Mouse (Mus musculus) brain, embryonic 14.5 days (tissue): Measurements from ENCODE around the gene Gsta4. TPM values are rescaled to one million over a fixed set of nuclear protein-coding genes. Genes with fewer than 3 reads are reported as not detected.
"Not testable (repeated sequence)": the region's sequence is repeated elsewhere in the genome, so short reads cannot be mapped to it uniquely, and the experiment has no call there.

Source experiments
- DNase-seq: peaks from one replicate; pipeline ENCODE4 v3.0.0-alpha.2; 2011; ENCODE audit warnings: low read depth
- CTCF ChIP-seq: fragments of 200-500 bp; IDR thresholded peaks from 2 replicates; pipeline ENCODE4 v1.5.1; 2012; ENCODE audit warnings: inconsistent platforms, mild to moderate bottlenecking, moderate library complexity, borderline replicate concordance; ENCODE audit not compliant: insufficient read depth, insufficient read length; ENCODE audit errors: extremely low read depth
- POLR2A ChIP-seq: fragments of 200-500 bp; IDR thresholded peaks from 2 replicates; pipeline ENCODE4 v1.6.1; 2012; ENCODE audit warnings: mild to moderate bottlenecking, inconsistent platforms, borderline replicate concordance; ENCODE audit not compliant: poor library complexity, insufficient read depth, insufficient read length, severe bottlenecking; ENCODE audit errors: extremely low read depth
- polyA plus RNA-seq: library from polyadenylated mRNA; depleted of rRNA; stranded (reverse); fragments of >200 nt; gene quantifications from 2 replicates; pipeline ENCODE4 v1.2.3, GENCODE M21; 2012

The Gsta4 gene
- polyA plus RNA-seq, 1 experiment, result 14.7 TPM

DNA sequence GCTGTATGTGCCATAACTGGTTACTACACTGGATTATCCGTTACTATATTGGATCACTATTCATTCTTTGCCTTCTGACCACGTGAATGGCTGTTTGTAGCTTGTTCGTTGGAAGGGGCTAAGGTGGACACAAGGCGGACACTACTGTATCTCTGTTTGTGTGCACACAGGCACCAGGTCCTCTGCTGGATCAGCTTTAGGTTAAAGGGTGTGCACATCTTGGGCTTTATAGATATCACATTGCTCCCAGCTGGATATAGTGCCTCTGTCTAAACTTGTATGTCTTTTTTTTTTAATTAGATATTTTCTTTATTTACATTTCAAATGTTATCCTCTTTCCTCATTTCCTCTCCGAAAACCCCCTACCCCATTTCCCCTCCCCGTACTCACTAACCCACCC, 17.1 kb upstream of the Gsta4 start:
- TF ChIP-seq CTCF, result no peak
- TF ChIP-seq POLR2A, result no peak
- no peak for DNase-seq

DNA sequence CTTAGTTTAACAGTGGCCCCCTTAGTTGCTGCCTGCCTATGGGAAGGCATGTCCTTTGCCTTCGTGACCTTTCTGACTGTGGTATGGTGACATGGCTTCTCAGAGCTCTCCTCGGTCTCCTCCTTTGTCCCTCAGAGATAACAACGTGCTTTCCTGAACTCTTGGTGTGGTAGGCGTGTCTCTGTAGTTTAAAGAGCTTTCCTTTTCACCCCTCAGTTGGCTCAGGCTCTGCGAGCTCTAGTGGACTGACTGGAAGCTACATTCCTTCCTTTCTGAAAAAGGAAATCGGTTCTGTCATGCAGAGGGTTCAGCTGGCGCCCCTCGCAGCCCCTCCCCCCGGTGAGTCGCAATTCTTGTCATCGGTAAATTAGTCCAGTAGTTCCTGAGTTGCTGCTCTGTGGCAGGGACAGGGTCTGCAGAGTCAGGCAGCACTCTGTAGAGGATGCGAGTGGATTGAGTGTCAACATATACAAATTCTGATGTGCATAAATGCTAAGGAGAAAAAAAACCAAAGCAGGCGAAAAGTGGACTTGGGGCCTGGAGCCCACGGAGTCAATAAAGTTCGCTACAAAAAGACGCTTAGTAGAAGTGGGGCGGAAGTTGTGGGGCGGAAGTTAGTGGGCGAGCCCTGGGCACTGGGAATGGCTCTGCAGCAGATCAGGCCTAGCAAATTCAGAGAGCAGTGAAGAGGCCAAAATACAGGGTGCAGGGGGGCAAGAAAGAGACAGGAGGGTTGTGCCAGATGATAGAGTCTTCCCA, 15.7 kb upstream of the Gsta4 start:
- no peak for DNase-seq
- TF ChIP-seq CTCF (no peak), POLR2A (no peak)

DNA sequence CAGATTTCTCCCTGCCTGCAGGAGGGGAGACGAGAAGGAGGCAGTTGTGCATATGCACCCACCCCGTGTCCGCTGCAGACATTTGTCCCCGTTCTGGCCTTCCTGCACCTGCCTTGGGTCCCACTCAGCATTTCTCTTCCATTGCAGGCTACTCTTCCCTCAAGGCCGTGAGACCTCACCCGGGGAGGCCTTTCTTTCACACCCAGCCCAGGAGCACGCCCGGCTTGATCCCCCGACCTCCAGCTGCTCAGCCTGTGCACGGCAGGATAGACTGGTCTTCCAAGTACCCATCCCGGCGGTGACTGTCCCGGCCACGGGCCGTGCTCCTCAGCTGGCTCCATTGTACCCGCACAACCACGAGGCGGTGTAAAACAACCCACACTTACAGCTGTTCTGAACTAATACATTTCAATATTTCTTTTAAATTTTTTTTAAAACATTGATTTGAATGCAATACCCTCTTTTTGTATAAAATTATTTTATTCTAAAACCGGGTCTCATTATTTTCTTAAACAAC, 15.1 kb upstream of the Gsta4 start:
- TF ChIP-seq POLR2A (no peak), CTCF (no peak)
- DNase-seq, result no peak

DNA sequence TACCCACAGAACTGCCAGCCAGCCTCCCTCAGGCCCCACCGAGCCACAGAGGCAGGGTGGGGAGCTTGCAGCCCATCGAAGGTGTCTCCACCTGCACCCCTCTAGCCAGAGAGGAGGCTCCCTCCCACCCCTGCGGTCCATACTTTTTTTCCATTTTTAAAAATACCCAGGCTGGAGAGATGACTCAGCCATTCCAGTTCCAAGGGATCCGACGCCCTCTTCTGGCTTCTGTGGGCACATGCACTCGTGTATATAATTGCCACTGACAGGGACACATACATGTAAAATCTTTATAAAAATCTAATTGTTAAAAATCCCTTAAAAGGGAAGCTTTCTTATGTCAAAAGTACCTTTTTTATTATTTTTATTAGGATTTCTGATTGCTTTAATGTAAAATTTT, 13.7 kb upstream of the Gsta4 start:
- DNase-seq, result no peak

DNA sequence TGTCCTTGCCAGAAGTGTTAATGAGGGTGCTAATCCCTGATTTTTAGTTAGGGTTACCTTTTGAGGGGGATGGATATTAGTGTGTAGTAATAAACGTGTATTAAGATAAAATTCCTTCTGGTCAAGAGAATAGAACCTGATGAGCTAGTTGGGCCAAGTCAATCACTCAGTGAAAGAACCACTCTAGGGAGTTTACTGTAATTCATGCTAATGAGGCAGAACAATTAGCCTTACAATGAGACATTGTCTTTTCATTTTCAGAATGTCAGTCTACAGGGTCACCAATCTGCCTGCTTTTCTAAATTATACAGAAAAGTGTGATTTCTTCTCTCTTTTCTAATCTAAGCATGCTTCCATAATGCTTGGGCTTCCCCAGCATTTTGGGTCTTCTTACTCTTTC, 8.6 kb upstream of the Gsta4 start:
- no peak for TF ChIP-seq CTCF
- TF ChIP-seq POLR2A, result no peak
- DNase-seq, result no peak

More for the DNA sequence above, 13.7 kb upstream of the Gsta4 start:
- no peak for TF ChIP-seq CTCF
- TF ChIP-seq POLR2A, result no peak

DNA sequence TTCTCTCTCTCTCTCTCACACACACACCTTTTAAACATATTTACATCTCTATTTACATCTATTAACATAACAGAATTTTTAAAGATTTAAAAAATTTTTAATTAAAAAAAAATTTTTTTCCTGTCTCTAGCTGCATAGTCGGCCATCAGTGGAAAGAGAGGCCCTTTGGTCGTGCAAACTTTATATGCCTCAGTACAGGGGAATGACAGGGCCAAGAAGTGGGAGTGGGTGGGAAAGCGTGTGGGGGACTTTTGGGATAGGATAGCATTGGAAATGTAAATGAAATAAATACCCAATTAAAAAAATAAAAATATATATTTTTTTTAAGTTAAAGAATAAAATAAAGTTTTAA, 7.7 kb upstream of the Gsta4 start:
- not testable (repeated sequence) for DNase-seq

DNA sequence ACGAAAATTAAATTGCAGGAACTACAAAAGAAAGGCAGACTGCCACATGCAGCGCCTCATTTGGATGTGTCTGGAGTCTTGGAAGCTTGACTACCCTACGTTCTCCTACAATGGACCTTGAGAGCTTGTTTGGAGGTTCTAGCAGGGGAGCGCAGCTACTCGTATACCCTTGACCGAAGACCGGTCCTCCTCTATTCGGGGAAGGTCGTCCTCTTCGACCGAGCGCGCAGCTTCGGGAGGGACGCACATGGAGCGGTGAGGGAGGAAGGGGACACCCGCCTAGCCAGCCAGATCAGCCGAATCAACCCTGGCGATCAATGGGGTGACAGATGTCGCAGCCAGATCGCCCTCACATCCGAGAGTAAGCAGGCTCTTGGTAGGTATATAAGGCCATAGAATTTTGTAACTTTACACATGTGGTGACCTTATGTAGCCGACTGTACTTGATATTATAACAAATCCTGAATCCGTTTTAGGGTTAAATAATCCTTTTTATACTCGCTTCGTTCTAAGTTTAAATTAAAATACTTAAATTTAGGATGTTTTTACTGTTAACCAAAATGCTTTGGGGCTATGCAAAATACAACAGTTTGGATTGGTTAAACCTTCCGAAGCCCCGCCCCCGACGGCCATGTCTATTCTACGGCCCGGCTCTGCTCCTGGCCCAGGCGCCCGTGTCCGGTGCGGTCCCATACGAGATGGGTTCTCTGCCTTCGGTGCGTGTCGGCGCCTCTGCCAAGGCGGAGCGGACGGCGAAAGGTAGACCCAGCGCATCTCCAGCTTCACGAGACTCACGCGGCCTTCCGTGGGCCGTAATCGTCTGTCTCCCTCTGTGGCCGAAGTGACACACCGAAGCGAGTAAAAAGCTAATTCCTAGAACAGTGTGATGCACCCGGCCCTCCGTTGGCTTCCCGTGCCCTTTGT, 7.0 kb upstream of the Gsta4 start:
- peak; percentile 98 for DNase-seq
- TF ChIP-seq CTCF (0 out of 2 replicates have a peak, but pooled peaks have one; percentile 0), POLR2A (peak; percentile 88; the same call in 1 of the 2 replicates)

DNA sequence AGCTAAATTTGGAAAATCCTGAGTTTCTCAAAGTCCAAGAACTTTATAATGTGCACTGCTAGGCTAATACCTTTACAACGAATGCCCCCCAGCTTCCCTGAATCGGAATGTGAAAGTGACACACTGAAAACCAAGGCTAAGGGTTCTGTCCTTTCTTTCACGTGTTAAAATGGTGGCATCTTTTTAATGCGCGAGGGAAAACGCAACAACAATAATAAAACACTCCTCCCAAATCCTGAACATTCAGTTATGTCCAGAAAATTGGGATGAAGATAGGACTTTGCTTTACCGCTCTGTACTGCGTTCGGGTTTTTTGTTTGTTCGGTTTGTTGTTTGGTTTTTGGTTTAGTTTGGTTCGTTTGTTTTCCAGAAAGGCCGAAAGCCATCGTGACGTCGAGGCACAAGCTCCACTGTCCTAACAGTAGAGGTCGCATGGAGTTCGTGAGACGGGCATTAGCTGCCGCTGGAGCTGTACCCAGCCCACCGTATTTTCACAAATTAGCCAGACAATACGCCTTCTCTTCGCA, 6.3 kb upstream of the Gsta4 start:
- TF ChIP-seq CTCF (peak; percentile 70), POLR2A (peak; percentile 59; the same call in 1 of the 2 replicates)
- DNase-seq, result peak; percentile 95

DNA sequence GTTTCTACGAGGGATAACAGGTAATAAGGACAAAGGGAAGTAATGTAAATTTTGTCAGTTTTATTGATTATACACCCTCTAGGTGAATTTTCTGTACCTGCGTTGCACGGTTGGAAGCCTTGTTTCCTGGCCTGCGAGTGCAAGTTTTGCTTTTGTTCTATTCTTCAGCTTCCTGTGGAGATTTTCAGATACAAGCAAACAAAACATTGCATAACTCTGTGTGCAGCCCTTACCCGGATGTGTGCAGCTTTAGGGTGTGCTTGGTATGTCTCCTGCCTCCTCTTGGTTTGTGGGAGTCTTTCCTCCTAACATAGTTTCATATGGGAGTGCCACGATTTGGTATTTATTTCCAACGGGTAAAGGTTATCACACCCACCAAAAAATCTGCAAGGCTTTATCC, 5.7 kb upstream of the Gsta4 start:
- TF ChIP-seq POLR2A (no peak), CTCF (no peak)
- DNase-seq, result peak; percentile 62

DNA sequence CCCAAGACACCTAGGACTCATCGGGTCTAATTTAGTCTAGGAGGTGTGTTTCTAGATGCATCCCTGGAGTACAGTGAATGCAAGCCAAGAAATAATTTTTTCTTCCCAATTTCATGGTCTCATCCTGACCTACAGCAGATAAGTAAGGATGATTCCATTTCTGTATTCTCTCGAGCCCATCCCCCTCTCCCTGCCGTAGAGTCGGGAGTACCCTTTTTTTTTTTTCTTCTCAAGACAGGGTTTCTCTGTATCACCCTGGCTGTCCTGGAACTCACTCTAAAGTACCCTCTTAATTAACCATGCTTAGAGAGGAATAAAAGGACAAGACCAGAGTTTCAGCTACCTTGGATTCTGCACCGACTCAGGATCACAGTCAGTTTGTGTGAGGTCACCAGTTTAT, 4.4 kb upstream of the Gsta4 start:
- TF ChIP-seq POLR2A (no peak), CTCF (no peak)
- no peak for DNase-seq

DNA sequence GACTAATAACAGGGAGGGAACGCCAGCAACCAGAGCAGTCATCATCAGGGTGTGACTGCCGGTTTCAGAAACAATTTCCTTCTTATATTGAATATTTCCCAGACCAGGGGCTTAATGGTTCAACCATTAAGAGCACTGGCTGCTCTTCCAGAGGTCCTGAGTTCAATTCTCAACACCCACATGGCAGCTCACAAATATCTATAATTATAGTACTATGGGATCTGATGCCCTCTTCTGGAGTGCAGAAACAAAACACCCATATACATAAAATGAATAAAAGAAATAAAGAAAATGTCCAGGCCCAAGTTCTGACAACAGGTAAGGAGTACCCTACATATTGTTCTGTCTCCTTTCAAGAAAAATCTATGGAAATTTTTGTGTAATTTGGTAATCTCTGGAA, 3.5 kb upstream of the Gsta4 start:
- TF ChIP-seq POLR2A, result no peak
- no peak for TF ChIP-seq CTCF
- DNase-seq, result no peak

DNA sequence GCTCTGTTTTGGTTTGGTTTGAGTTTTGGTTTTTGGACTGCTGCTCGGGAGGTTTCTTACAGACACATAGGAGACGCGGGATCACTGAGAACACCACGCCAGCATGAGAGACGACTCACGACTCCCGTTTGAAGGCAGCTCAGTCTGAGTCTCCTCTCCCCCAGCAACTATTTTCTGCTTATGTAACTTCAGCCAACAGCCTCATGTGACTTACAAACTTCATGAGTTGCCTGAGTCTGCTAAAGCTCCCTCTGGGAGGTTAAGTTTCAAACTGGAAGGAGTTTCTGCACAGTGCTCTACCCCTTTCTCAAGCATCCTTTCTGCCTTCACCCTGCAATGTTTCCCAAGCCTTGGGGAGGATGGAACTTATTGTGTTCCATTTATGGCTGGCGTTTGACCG, 3.1 kb downstream of the Gsta4 start:
- TF ChIP-seq POLR2A (no peak), CTCF (no peak)
- DNase-seq, result no peak

DNA sequence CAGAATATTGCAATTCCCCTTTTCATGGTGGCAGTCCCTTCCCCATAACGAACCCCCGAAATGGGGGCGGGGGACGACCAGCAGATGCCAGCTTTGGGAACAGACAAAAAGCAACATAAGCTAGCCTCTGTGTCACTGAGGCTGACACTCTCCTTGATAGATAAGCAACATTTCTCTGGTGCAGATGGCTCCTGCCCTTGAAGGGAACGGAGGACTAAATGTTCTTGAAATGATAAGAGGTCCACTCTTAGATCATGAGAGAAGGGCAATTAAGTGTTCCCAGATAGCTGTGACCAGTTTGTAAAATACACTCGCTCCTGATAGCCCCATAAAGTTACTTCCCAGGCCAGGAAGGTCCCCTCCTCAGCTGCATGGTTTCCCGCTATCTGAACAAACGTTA, 6.3 kb downstream of the Gsta4 start:
- no peak for TF ChIP-seq CTCF
- TF ChIP-seq POLR2A, result no peak
- no peak for DNase-seq
